Mouse (Mus musculus) hindbrain, embryonic 11.5 days (tissue): ENCODE results near the gene Gdf9. TPM values are rescaled to one million over a fixed set of nuclear protein-coding genes. Genes with fewer than 3 reads are reported as not detected.
A peak's percentile ranks its signal among the peaks of the same experiment; 100 is the strongest.

Experiments
- ATAC-seq: fragments of 200-750 bp; cut with Nextera tagmentation; 2 replicates; pipeline ENCODE4 v1.8.0; 2017; ENCODE audit warnings: mild to moderate bottlenecking, moderate TSS enrichment, moderate library complexity; ENCODE audit not compliant: low FRiP score
- DNase-seq: peaks from one replicate; pipeline ENCODE4 v3.0.0-alpha.2; 2015; ENCODE audit warnings: low spot score
- H3K27ac ChIP-seq: fragments of 300-500 bp; sonication (generic); 2 replicates; pipeline ENCODE4 v1.5.1; 2014; ENCODE audit warnings: mild to moderate bottlenecking, low read depth, low read length
- H3K27me3 ChIP-seq: fragments of 300-500 bp; sonication (generic); 2 replicates; pipeline ENCODE4 v1.6.1; 2014; ENCODE audit warnings: mild to moderate bottlenecking, low read length, moderate library complexity, mixed read lengths; ENCODE audit not compliant: control insufficient read depth, insufficient read depth
- H3K36me3 ChIP-seq: fragments of 300-500 bp; sonication (generic); 2 replicates; pipeline ENCODE4 v1.6.1; 2014; ENCODE audit warnings: mild to moderate bottlenecking, low read length, moderate library complexity, mixed read lengths; ENCODE audit not compliant: control insufficient read depth, insufficient read depth
- H3K4me1 ChIP-seq: fragments of 300-500 bp; sonication (generic); replicated peaks from 2 replicates; pipeline ENCODE4 v1.6.1; 2014; ENCODE audit warnings: low read length, mixed read lengths; ENCODE audit not compliant: control insufficient read depth, insufficient read depth
- H3K4me2 ChIP-seq: fragments of 300-500 bp; sonication (generic); replicated peaks from 2 replicates; pipeline ENCODE4 v1.6.1; 2014; ENCODE audit warnings: mild to moderate bottlenecking, low read depth, low read length
- H3K4me3 ChIP-seq: fragments of 300-500 bp; sonication (generic); 2 replicates; pipeline ENCODE4 v1.5.1; 2014; ENCODE audit warnings: low read depth, low read length
- H3K9ac ChIP-seq: fragments of 300-500 bp; sonication (generic); 2 replicates; pipeline ENCODE4 v1.6.1; 2014; ENCODE audit warnings: low read depth, low read length
- H3K9me3 ChIP-seq: fragments of 300-500 bp; sonication (generic); 2 replicates; pipeline ENCODE4 v1.6.1; 2016; ENCODE audit warnings: low read length; ENCODE audit not compliant: control insufficient read depth
- WGBS: fragments of 180-500 bp; shearing (Covaris S2); extraction: QIAGEN DNeasy Blood & Tissue Kit; methylation state at CpG from one replicate; pipeline ENCODE4 v1.1.7; 2014; 5-methylcytosine and 5-hydroxymethylcytosine counted together
- polyA plus RNA-seq: library from polyadenylated mRNA; unstranded; fragments of >200 nt; fragmentation: Nextera tagmentation; extraction: Ambion mirVana; gene quantifications from 2 replicates; pipeline ENCODE4 v1.2.1, GENCODE M21; 2014

Gene Gdf9
- polyA plus RNA-seq, 1 experiment from 2014 or later = 2.8 TPM

- Histone ChIP-seq H3K9ac (no peak overlapping the region), H3K4me2 (peak overlapping the region; percentile 55), H3K36me3 (no peaks in the 10 kb centered on the region), H3K27ac (no peak overlapping the region), H3K27me3 (peaks cover 61% of the 10 kb centered on the region), H3K4me3 (peak overlapping the region; percentile 39), H3K4me1 (peaks cover 11% of the 10 kb centered on the region), H3K9me3 (no peaks in the 10 kb centered on the region)
- no peak for ATAC-seq
- peak; percentile 55 for DNase-seq
- 5% methylated on average over 79 of the region's 79 CpGs for WGBS
Measured at GRCm38 (mm10) chr11:53478383-53479170, 47.8 kb downstream of the Gdf9 start.

- peak overlapping the region; percentile 55 for H3K4me2 ChIP-seq
- peaks cover 11% of the 10 kb centered on the region for H3K4me1 ChIP-seq
- H3K4me3 ChIP-seq = peak overlapping the region; percentile 39
- no peaks in the 10 kb centered on the region for H3K9me3 ChIP-seq
- WGBS = 4% methylated on average over 47 of the region's 62 CpGs
- ATAC-seq (peak; percentile 35; the same call in 1 of the 2 replicates), DNase-seq (peak; percentile 62)
- no peaks in the 10 kb centered on the region for H3K36me3 ChIP-seq
- no peak overlapping the region for H3K27ac ChIP-seq
- 0 out of 2 replicates have a peak overlapping the region, but pooled peaks have one; percentile 19 for H3K9ac ChIP-seq
- H3K27me3 ChIP-seq = peaks cover 60% of the 10 kb centered on the region
Measured at GRCm38 (mm10) chr11:53479171-53479782, 48.5 kb downstream of the Gdf9 start.

DNA sequence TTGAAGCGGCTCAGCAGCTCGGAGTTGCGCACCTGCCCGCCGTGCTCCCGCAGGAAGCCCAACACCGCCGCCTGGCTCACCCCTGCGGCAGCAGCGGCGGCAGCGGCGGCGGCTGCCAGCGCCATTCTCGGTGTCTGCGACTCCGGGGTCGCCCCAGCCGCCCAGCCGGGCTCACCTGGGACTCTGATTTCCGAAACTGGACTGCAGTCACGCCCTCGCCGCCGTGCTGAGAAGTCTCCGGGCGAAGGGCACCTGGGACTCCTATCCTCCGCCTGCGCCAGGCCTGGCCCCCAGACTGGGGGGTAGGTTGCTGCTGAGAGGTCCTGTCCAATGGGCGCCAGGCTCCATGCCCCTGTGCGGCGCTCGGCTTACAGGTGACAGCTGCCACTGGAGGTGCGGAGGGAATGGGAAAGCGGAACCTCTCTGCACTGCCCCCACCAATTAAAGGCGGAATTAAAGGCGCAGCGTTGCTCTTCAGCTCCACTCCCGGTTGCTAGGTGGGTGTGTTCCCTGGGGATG, 49.0 kb downstream of the Gdf9 start, which contains the start of the genes Gm9945 and Sowaha:
TSS of gene Gm9945 (plus strand) at position 384 of the 519 bp plus-strand sequence.
TSS of gene Sowaha (minus strand) at position 492 of the 519 bp plus-strand sequence.
- peaks cover 11% of the 10 kb centered on the region for H3K4me1 ChIP-seq
- no peaks in the 10 kb centered on the region for H3K9me3 ChIP-seq
- H3K27me3 ChIP-seq = peaks cover 60% of the 10 kb centered on the region
- no peak for DNase-seq
- 0 out of 2 replicates have a peak within 1 kb of the TSS, but pooled peaks have one; percentile 19 for H3K9ac ChIP-seq
- H3K4me2 ChIP-seq = peak within 1 kb of the TSS; percentile 55
- H3K36me3 ChIP-seq = no peaks in the 10 kb centered on the region
- 3% methylated on average over 40 of the region's 40 CpGs for WGBS
- no peak within 1 kb of the TSS for H3K27ac ChIP-seq
- H3K4me3 ChIP-seq = peak within 1 kb of the TSS; percentile 39
- no peak for ATAC-seq

DNA sequence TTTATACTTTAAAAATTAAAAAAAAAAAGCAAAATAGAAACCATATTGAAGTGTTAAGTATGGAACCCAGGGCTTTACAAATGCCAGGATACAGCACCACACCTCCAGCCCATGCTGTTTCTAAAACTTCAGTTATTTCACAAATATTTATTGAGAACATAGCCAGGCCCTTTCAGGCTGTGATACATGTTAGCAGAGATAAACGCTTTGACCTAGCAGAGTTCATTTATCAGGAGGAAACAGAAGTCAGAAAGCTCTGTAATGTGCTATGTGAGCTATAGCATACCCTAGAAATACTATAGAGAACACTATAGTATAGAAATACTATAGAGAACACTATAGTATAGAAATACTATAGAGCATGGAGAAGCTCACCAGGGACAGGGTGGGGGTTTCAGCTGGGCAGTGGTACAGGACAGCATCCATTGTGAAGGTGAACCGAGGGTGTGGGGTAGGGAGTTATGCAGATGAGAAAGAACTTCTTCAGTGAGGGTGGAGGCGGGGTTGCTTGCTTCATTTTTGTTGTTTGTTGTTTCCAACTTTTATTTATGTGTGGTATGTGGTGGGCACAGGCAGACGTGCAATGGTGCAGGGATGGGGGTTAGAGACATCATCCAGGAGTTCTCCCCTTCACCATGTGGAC, 50.4 kb downstream of the Gdf9 start:
- Histone ChIP-seq H3K4me1 (peaks cover 9% of the 10 kb centered on the region; the same call in 1 of the 2 replicates), H3K9ac (no peak overlapping the region), H3K36me3 (no peaks in the 10 kb centered on the region), H3K4me2 (no peak overlapping the region), H3K27me3 (peaks cover 63% of the 10 kb centered on the region), H3K9me3 (no peaks in the 10 kb centered on the region), H3K27ac (no peak overlapping the region), H3K4me3 (no peak overlapping the region)
- 74% methylated on average over 4 of the region's 4 CpGs for whole genome bisulfite sequencing
- no peak for ATAC-seq
- no peak for DNase-seq

DNA sequence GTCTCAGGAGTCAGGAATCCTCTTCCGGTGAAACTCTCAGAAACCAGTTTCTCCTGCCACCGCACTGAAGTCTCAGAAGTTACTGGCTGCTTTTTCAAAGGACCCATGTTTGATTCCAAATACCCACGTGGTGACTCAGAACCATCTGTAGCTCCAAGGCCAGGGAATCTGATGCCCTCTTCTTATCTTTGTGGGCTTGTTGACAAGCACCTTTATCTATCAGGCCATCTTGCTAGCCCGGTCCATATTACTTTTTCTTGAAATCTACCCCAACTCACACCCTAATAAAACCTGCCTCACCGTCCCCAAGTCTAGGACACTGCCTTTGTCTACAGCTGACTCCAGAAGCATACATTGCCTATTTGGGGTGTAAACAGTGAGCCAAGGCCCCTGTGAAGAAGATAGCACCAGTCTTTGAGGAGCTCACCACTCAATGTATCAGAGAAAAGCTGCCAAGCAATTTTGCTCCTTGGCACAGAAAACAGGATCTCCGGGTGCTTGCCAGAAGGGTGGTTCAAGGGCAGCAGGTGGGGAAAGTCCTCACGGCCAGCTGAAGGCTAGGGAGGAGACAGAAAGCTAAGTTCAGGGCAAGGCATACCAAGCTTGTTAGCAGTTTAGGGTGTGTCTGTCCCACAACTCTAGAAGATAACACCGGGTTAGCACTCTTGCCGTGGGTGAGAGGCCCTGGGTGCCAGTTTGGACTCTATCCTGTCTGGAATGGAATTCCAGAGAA, 52.5 kb downstream of the Gdf9 start:
- H3K4me3 ChIP-seq = no peak overlapping the region
- H3K9ac ChIP-seq = no peak overlapping the region
- 79% methylated on average over 9 of the region's 9 CpGs for WGBS

DNA sequence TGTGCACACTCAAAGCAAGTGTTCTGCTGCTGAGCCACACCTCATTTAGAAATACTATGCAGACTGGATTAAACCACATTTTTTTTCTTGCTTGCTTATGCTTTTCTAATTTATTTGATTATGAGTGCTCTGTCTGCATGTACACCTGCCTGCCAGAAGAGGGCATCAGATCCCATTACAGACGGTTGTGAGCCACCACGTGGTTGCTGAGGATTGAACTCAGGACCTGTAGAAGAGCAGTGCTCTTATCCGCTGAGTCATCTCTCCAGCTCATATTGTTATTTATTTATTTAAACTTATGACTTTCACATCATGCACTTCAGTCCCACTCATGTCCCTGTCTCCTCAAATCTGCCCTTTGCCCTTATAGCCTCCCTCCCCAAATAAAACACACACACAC, 54.9 kb downstream of the Gdf9 start:
- WGBS = 45% methylated on average over 3 of the region's 3 CpGs
- Histone ChIP-seq H3K9ac (no peak overlapping the region), H3K9me3 (no peaks in the 10 kb centered on the region), H3K4me3 (no peak overlapping the region), H3K27me3 (peaks cover 50% of the 10 kb centered on the region), H3K4me1 (no peaks in the 10 kb centered on the region), H3K4me2 (no peak overlapping the region), H3K36me3 (no peaks in the 10 kb centered on the region), H3K27ac (no peak overlapping the region)
- ATAC-seq (no peak), DNase-seq (no peak)

More for the DNA sequence above, 52.5 kb downstream of the Gdf9 start:
- Histone ChIP-seq H3K27me3 (peaks cover 69% of the 10 kb centered on the region), H3K9me3 (no peaks in the 10 kb centered on the region), H3K36me3 (no peaks in the 10 kb centered on the region), H3K27ac (no peak overlapping the region), H3K4me2 (no peak overlapping the region), H3K4me1 (peaks cover 8% of the 10 kb centered on the region; the same call in 1 of the 2 replicates)
- DNase-seq (no peak), ATAC-seq (no peak)

DNA sequence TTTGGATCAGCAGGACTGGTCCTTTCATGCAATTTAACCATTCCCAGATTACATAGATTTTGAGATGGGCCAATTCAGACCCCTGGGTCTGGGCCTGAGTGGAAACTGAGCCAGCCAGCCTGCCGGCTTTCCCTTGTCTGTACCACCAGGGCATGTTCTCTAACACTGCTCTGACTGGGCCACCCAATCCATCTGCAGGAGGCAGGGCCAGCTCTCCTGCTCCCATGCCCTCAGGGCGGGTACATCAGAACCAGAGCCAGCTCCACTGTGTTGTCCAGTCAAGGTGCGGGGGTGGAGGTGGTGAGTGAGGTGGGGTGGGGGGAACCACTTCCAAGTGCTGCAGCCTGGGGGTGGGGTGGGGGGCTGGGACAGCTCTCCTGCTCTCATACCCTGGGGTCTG, 55.5 kb downstream of the Gdf9 start:
- no peak for DNase-seq
- Histone ChIP-seq H3K9ac (no peak overlapping the region), H3K36me3 (no peaks in the 10 kb centered on the region), H3K4me3 (no peak overlapping the region), H3K9me3 (no peaks in the 10 kb centered on the region), H3K4me2 (no peak overlapping the region), H3K4me1 (no peaks in the 10 kb centered on the region), H3K27me3 (peaks cover 45% of the 10 kb centered on the region), H3K27ac (no peak overlapping the region)
- ATAC-seq = no peak
- WGBS = 62% methylated on average over 3 of the region's 3 CpGs
